8 mouse cellular contexts compared by ENCODE assay signal in the genomic region with DNA sequence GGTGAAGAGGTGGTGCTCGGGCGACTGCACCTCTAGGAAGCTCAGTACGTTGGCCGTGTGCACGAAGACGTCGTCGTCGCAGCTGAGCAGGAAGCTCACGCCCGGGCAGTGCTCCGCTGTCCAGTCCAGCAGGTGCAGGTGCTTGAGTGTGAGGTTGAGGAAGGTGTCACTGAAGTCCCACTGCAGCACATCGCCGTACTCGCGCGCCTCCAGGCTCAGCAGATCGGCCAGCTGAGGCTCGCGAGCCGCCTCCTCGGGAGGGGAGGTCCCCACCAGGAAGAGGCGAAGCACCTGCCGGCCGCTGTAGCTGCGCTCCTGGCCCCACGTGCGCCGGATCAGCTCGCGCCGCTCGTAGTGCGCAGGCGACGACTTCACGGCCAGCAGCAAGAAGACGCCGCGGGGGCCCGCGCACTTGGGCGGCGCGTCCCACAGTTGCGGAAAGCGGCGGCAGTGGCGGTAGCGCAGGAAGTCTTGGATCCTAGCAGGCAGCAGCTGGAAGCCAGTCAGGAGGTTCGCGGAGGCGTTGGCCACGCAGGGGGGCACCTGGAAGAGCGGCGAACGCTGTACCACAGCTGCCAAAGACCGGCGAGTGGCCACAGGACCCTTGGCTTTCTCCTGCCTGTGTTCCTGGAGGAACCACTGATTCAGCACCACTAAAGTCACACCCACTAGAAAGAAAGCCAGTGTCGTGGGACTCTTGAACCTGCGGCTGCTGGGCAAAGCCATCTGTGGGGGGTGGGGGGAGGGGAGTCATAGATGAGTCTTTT. TPM values are rescaled to one million over a fixed set of nuclear protein-coding genes. Genes with fewer than 3 reads are reported as not detected.
DNase-seq lines count a peak whose midpoint lies in the region; ATAC-seq lines count a peak whose summit lies in the region.

No protein-coding gene starts in this region.

- ATAC-seq in cerebellum, adult (ENCODE audit: insufficient number of reproducible peaks, low FRiP score, low TSS enrichment), result 0 out of 2 replicates have a peak, but pooled peaks have one; percentile 10
- ATAC-seq in lung, embryonic 16.5 days (ENCODE audit: low read depth), result peak; percentile 41
- peak; percentile 43 for ATAC-seq in granulocyte monocyte progenitor cell, adult 5-6 weeks (replicated peaks; ENCODE audit: poor library complexity, severe bottlenecking)
- ATAC-seq in liver, embryonic 12.5 days, result no peak

- H3K4me1 ChIP-seq in lung, embryonic 16.5 days (replicated peaks; ENCODE audit: control insufficient read depth, insufficient read depth, low read length), result peaks cover 13% of the 10 kb centered on the region
- peaks cover 30% of the 10 kb centered on the region for H3K4me1 ChIP-seq in liver, embryonic 12.5 days

- H3K36me3 ChIP-seq in lung, embryonic 16.5 days (ENCODE audit: control insufficient read depth, insufficient read depth, low read length), result no peaks in the 10 kb centered on the region
- H3K36me3 ChIP-seq in liver, embryonic 12.5 days, result no peaks in the 10 kb centered on the region

- peak overlapping the region; percentile 71 for H3K4me2 ChIP-seq in lung, embryonic 16.5 days (ENCODE audit: low read depth, low read length)
- H3K4me2 ChIP-seq in liver, embryonic 12.5 days, result peak overlapping the region; percentile 64

- peak overlapping the region; percentile 39; the same call in 1 of the 2 replicates for H3K9ac ChIP-seq in lung, embryonic 16.5 days (ENCODE audit: low read length)
- H3K9ac ChIP-seq in liver, embryonic 12.5 days, result no peak overlapping the region

- H3K27me3 ChIP-seq in lung, embryonic 16.5 days (ENCODE audit: control insufficient read depth, insufficient read depth, low read depth, low read length), result peaks cover 43% of the 10 kb centered on the region
- peaks cover 67% of the 10 kb centered on the region for H3K27me3 ChIP-seq in liver, embryonic 12.5 days (replicated peaks)

- no peak for DNase-seq in cerebellum, adult 11 months
- DNase-seq in lung, adult 18-20 months, result no peak
- DNase-seq in retina, embryonic 14.5 days (ENCODE audit: low spot score), result peak; percentile 48
- DNase-seq in ovary, postnatal 14 days (ENCODE audit: low spot score), result no peak

- no peaks in the 10 kb centered on the region for H3K9me3 ChIP-seq in lung, embryonic 16.5 days (ENCODE audit: control insufficient read depth, low read length)
- H3K9me3 ChIP-seq in liver, embryonic 12.5 days (replicated peaks), result no peaks in the 10 kb centered on the region

- peak overlapping the region; percentile 47 for H3K4me3 ChIP-seq in lung, embryonic 16.5 days (ENCODE audit: low read length)
- peak overlapping the region; percentile 38 for H3K4me3 ChIP-seq in liver, embryonic 12.5 days

- WGBS in lung, embryonic 16.5 days, result 1% methylated on average over 61 of the region's 61 CpGs
- 2% methylated on average over 61 of the region's 61 CpGs for WGBS in liver, embryonic 12.5 days (ENCODE audit: insufficient replicate concordance)

- no peak overlapping the region for H3K27ac ChIP-seq in lung, embryonic 16.5 days (ENCODE audit: low read length)
- H3K27ac ChIP-seq in liver, embryonic 12.5 days, result no peak overlapping the region

RNA-seq across cellular contexts. Expression of a gene that starts 5.1 kb away (rescaled TPM):
- polyA plus RNA-seq in lung, embryonic 16.5 days (2015; fragmentation: Nextera tagmentation; extraction: Ambion mirVana), result 0.13 and 0.36 TPM in 2 replicates
- 0.58 TPM in 1 of 2 replicates, not detected in the other for total RNA-seq in granulocyte monocyte progenitor cell, adult 5-6 weeks (2014; fragmentation: Nextera tagmentation)
- not detected in 2 replicates for total RNA-seq in granulocyte monocyte progenitor cell, adult 5-6 weeks (2017)
- polyA plus RNA-seq in liver, embryonic 12.5 days (2016; fragmentation: Nextera tagmentation; extraction: Ambion mirVana), result not detected in 2 replicates

RNA-seq across cellular contexts. Expression of a gene that starts 16.1 kb away (rescaled TPM):
- polyA plus RNA-seq in lung, embryonic 16.5 days (2015; fragmentation: Nextera tagmentation; extraction: Ambion mirVana), result 9.6 and 10.1 TPM in 2 replicates
- 3.2 and 5.2 TPM in 2 replicates for total RNA-seq in granulocyte monocyte progenitor cell, adult 5-6 weeks (2014; fragmentation: Nextera tagmentation)
- total RNA-seq in granulocyte monocyte progenitor cell, adult 5-6 weeks (2017), result 1.2 and 1.3 TPM in 2 replicates
- polyA plus RNA-seq in liver, embryonic 12.5 days (2016; fragmentation: Nextera tagmentation; extraction: Ambion mirVana), result 20.0 and 23.5 TPM in 2 replicates

RNA-seq across cellular contexts. Expression of a gene that starts 48.9 kb away (rescaled TPM):
- 0.25 and 0.73 TPM in 2 replicates for polyA plus RNA-seq in lung, embryonic 16.5 days (2015; fragmentation: Nextera tagmentation; extraction: Ambion mirVana)
- 0.32 and 0.64 TPM in 2 replicates for total RNA-seq in granulocyte monocyte progenitor cell, adult 5-6 weeks (2014; fragmentation: Nextera tagmentation)
- 0.31 TPM in 1 of 2 replicates, not detected in the other for total RNA-seq in granulocyte monocyte progenitor cell, adult 5-6 weeks (2017)
- 0.89 TPM in 2 replicates for polyA plus RNA-seq in liver, embryonic 12.5 days (2016; fragmentation: Nextera tagmentation; extraction: Ambion mirVana)
